Comparison of ENCODE assay signal across 9 mouse cellular contexts in genomic region chr13:21180551-21181530, GRCm38 (mm10). TPM values are rescaled to one million over a fixed set of nuclear protein-coding genes. Genes with fewer than 3 reads are reported as not detected.
DNase-seq lines count a peak whose midpoint lies in the region; ATAC-seq lines count a peak whose summit lies in the region.
"Had no signal": no experiment of that assay in that cellular context is flagged by ENCODE, and none has a peak within 500 bp of the region (broad histone marks: within the 10 kb centered on the region; RNA-seq: fewer than 3 reads in every experiment).

No protein-coding gene starts in this region.

- peaks cover 40% of the 10 kb centered on the region for H3K36me3 ChIP-seq in kidney, embryonic 15.5 days
- H3K36me3 ChIP-seq in lung, embryonic 16.5 days (ENCODE audit: control insufficient read depth, insufficient read depth, low read length), result peaks cover 16% of the 10 kb centered on the region

- H3K4me1 ChIP-seq in kidney, embryonic 15.5 days, result peaks cover 49% of the 10 kb centered on the region
- peaks cover 22% of the 10 kb centered on the region for H3K4me1 ChIP-seq in lung, embryonic 16.5 days (replicated peaks; ENCODE audit: control insufficient read depth, insufficient read depth, low read length)

- H3K27ac ChIP-seq in kidney, embryonic 15.5 days, result peak overlapping the region; percentile 98
- H3K27ac ChIP-seq in lung, embryonic 16.5 days (ENCODE audit: low read length), result peak overlapping the region; percentile 94

- no peaks in the 10 kb centered on the region for H3K27me3 ChIP-seq in kidney, embryonic 15.5 days
- H3K27me3 ChIP-seq in lung, embryonic 16.5 days (ENCODE audit: control insufficient read depth, insufficient read depth, low read depth, low read length), result no peaks in the 10 kb centered on the region

- peak overlapping the region; percentile 86 for H3K4me2 ChIP-seq in kidney, embryonic 15.5 days
- H3K4me2 ChIP-seq in lung, embryonic 16.5 days (ENCODE audit: low read depth, low read length), result peak overlapping the region; percentile 91

- ATAC-seq in kidney, embryonic 15.5 days (replicated peaks; ENCODE audit: low FRiP score), result peak; percentile 26
- peak; percentile 26 for ATAC-seq in lung, embryonic 16.5 days (ENCODE audit: low read depth)
- ATAC-seq in neutrophil, adult 5-6 weeks (ENCODE audit: extremely low read depth, insufficient number of reproducible peaks, low FRiP score, poor library complexity, severe bottlenecking), result peak; percentile 33; the same call in 1 of the 2 replicates

- no peaks in the 10 kb centered on the region for H3K9me3 ChIP-seq in kidney, embryonic 15.5 days (replicated peaks)
- H3K9me3 ChIP-seq in lung, embryonic 16.5 days (ENCODE audit: control insufficient read depth, low read length), result no peaks in the 10 kb centered on the region

- H3K9ac ChIP-seq in kidney, embryonic 15.5 days, result peak overlapping the region; percentile 91
- H3K9ac ChIP-seq in lung, embryonic 16.5 days (ENCODE audit: low read length), result peak overlapping the region; percentile 89

- under 1% methylated on average over 70 of the region's 71 CpGs for WGBS in kidney, embryonic 15.5 days
- WGBS in lung, embryonic 16.5 days, result under 1% methylated on average over 66 of the region's 71 CpGs

- H3K4me3 ChIP-seq in kidney, embryonic 15.5 days (replicated peaks), result peak overlapping the region; percentile 78
- peak overlapping the region; percentile 100 for H3K4me3 ChIP-seq in lung, embryonic 16.5 days (ENCODE audit: low read length)

- DNase-seq in CD4-positive, CD25-positive, alpha-beta regulatory T cell, adult 2 months (ENCODE audit: low read depth, low spot score), result peak; percentile 81
- peak; percentile 72 for DNase-seq in T-cell, adult 2 months (ENCODE audit: low spot score)
- peak; percentile 67 for DNase-seq in embryo, embryonic 10 days (ENCODE audit: low spot score)
- peak; percentile 60 to 73 for DNase-seq in gastrocnemius, postnatal 4 days (ENCODE audit: low spot score in 2 of 2)
- DNase-seq in thymus, postnatal 36 days, result peak; percentile 81 to 85

RNA-seq across cellular contexts. Expression of gene Trim27, which starts 1.6 kb away (rescaled TPM):
- total RNA-seq in gastrocnemius, postnatal 4 days (2021), result 10 to 100 TPM; 46.7 to 48.8 TPM
- polyA plus RNA-seq in kidney, embryonic 15.5 days (2015; fragmentation: Nextera tagmentation; extraction: Ambion mirVana), result 136 and 139 TPM in 2 replicates
- 105 and 108 TPM in 2 replicates for polyA plus RNA-seq in lung, embryonic 16.5 days (2015; fragmentation: Nextera tagmentation; extraction: Ambion mirVana)
- total RNA-seq in neutrophil, adult 5-6 weeks (2017), result 85.7 and 96.0 TPM in 2 replicates

RNA-seq across cellular contexts. Expression of gene Olfr1368, which starts 35.2 kb away (rescaled TPM):
- not detected for total RNA-seq in gastrocnemius, postnatal 4 days (2021)
- not detected in 2 replicates for polyA plus RNA-seq in kidney, embryonic 15.5 days (2015; fragmentation: Nextera tagmentation; extraction: Ambion mirVana)
- polyA plus RNA-seq in lung, embryonic 16.5 days (2015; fragmentation: Nextera tagmentation; extraction: Ambion mirVana), result not detected in 2 replicates
- total RNA-seq in neutrophil, adult 5-6 weeks (2017), result not detected in 2 replicates
- polyA plus RNA-seq: large intestine, adult 2 months had no signal

RNA-seq across cellular contexts. Expression of gene Olfr263, which starts 51.4 kb away (rescaled TPM):
- not detected for total RNA-seq in gastrocnemius, postnatal 4 days (2021)
- not detected in 2 replicates for polyA plus RNA-seq in kidney, embryonic 15.5 days (2015; fragmentation: Nextera tagmentation; extraction: Ambion mirVana)
- not detected in 2 replicates for polyA plus RNA-seq in lung, embryonic 16.5 days (2015; fragmentation: Nextera tagmentation; extraction: Ambion mirVana)
- total RNA-seq in neutrophil, adult 5-6 weeks (2017), result not detected in 2 replicates
- polyA plus RNA-seq: large intestine, adult 2 months had no signal

Comparison
In these comparisons a context has a peak if more than half of its experiments do, and no peak if none do; other contexts are left out.
1. Peak in every context shown above with its lines: DNase-seq, ATAC-seq, H3K4me3 ChIP-seq and H3K27ac ChIP-seq.